Mouse (Mus musculus): ENCODE data around the gene Cnpy3.

Gene Cnpy3

DNA sequence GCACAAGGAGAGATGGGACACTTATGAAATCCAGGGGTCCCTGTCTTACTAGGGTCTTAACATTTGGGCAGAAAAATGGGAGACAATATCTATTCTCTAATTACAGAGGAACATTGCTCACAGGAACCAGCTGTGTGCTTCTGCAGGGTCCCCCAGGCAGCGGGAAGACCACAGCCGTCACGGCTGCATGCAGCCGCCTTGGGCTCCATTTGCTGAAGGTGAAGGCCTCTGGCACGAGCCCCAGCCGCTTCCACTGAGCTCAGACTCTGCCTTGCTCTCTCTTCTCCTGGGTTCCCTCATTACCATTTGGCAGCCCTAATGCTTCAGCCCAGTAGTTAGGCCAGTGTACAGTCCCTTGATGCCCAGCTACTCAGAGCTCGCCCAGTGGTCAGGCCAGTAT is 30.9 kb downstream of the Cnpy3 start:
- no peak for TF ChIP-seq NANOG (IDR thresholded peaks at IDR 0.05; ENCODE audit: borderline replicate concordance, low read length)
- TF ChIP-seq POU5F1 (IDR thresholded peaks at IDR 0.05; ENCODE audit: borderline replicate concordance, low read length): no peak
- no peak for TF ChIP-seq CTCF (conservative IDR thresholded peaks at IDR 0.05; ENCODE audit: low read length)

DNA sequence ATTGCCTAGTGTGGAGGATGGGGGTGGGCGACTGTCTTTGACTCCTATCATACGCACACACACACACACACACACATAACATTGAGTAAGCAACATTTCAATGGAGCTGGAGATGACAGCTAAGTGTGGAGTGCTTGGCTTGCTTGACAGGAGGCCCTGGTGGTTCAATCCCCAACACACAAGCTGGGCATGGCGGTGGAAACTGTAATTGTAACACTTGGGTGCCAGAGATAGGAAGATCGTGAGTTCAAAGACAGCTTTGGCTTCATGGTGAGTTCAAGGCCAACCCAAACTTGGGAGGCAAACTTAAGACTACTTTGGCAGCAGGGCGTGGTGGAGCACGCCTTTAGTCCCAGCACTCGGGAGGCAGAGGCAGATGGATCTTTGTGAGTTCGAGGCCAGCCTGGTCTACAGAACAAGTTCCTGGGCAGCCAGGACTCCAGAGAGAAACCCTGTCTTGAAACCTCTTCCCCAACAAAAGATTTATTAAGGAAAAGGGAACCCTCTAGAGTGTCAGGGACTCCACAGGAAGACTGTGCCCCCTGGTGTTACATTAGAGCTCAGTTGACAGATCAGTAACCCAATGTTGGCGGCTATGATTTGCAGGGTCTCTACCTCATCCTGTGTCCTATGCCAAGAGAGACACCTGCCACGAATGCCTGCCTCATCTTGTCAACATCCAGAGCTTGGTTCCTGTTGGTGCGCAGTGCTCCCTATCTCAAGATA is 37.1 kb downstream of the Cnpy3 start:
- no peak for TF ChIP-seq POU5F1 (IDR thresholded peaks at IDR 0.05; ENCODE audit: borderline replicate concordance, low read length)
- TF ChIP-seq CTCF (conservative IDR thresholded peaks at IDR 0.05; ENCODE audit: low read length): peak; percentile 61
- Histone ChIP-seq H3K4me1 (replicated peaks; ENCODE audit: low read depth, low read length) (peaks cover 39% of the 10 kb centered on the region), H3K4me3 (replicated peaks; ENCODE audit: low read length) (no peak overlapping the region), H3K36me3 (ENCODE audit: insufficient read depth, low read length) (peaks cover 38% of the 10 kb centered on the region), H3K9me3 (ENCODE audit: low read length) (no peaks in the 10 kb centered on the region), H3K27me3 (ENCODE audit: insufficient read depth, low read length) (no peaks in the 10 kb centered on the region)

More for the DNA sequence above, 30.9 kb downstream of the Cnpy3 start:
- peaks cover 31% of the 10 kb centered on the region for H3K4me1 ChIP-seq (replicated peaks; ENCODE audit: low read depth, low read length)
- H3K4me3 ChIP-seq (replicated peaks; ENCODE audit: low read length): no peak overlapping the region
- peaks cover 42% of the 10 kb centered on the region for H3K36me3 ChIP-seq (ENCODE audit: insufficient read depth, low read length)
- no peaks in the 10 kb centered on the region for H3K27me3 ChIP-seq (ENCODE audit: insufficient read depth, low read length)
- no peaks in the 10 kb centered on the region for H3K9me3 ChIP-seq (ENCODE audit: low read length)

DNA sequence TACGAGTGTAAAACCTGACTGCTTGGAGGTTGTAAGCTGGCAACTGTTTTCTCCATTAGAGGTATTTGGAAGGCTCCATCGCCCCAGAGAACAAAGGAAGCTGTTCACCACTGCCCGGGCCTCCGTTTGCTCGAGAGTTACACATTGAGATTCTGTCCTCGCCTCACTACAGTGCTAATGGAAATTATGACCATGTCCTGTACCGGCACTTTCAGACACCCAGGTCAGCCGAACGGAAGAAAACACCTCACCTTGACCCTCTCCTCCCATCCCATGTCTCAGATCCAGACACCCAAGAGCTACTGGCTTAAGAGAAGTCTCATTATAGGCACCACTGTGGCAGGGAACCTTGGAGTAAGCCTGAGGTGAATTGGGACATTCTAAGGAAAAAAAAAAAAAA is 38.2 kb downstream of the Cnpy3 start:
- Histone ChIP-seq H3K4me1 (replicated peaks; ENCODE audit: low read depth, low read length) (peaks cover 37% of the 10 kb centered on the region), H3K36me3 (ENCODE audit: insufficient read depth, low read length) (peaks cover 38% of the 10 kb centered on the region), H3K9me3 (ENCODE audit: low read length) (no peaks in the 10 kb centered on the region), H3K4me3 (replicated peaks; ENCODE audit: low read length) (no peak overlapping the region), H3K27me3 (ENCODE audit: insufficient read depth, low read length) (no peaks in the 10 kb centered on the region)
- TF ChIP-seq POU5F1 (IDR thresholded peaks at IDR 0.05; ENCODE audit: borderline replicate concordance, low read length) (no peak), NANOG (IDR thresholded peaks at IDR 0.05; ENCODE audit: borderline replicate concordance, low read length) (no peak), CTCF (conservative IDR thresholded peaks at IDR 0.05; ENCODE audit: low read length) (no peak)

DNA sequence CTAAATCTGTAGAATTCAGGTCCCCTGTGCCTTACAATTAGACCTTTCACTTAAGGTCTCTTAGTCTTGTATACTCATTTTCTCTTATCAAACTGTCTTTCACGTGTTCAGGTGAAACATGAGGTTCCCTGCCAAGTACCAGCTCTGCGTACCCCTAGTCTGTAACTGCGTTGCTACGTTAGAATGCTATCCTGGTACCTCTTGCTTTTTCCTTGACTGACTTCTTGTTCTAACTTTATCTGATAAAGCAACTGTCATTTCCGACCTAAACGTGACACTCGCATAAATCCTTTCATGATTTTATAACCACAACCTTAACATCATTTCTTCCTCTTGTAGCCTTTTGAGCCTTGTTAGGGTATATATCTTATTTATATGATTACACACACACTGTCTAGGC is 39.6 kb downstream of the Cnpy3 start:
- TF ChIP-seq NANOG (IDR thresholded peaks at IDR 0.05; ENCODE audit: borderline replicate concordance, low read length): no peak
- no peak for TF ChIP-seq CTCF (conservative IDR thresholded peaks at IDR 0.05; ENCODE audit: low read length)
- TF ChIP-seq POU5F1 (IDR thresholded peaks at IDR 0.05; ENCODE audit: borderline replicate concordance, low read length): no peak
- H3K27me3 ChIP-seq (ENCODE audit: insufficient read depth, low read length): no peaks in the 10 kb centered on the region
- H3K4me3 ChIP-seq (replicated peaks; ENCODE audit: low read length): peak overlapping the region; percentile 98
- H3K9me3 ChIP-seq (ENCODE audit: low read length): no peaks in the 10 kb centered on the region
- peaks cover 38% of the 10 kb centered on the region for H3K36me3 ChIP-seq (ENCODE audit: insufficient read depth, low read length)
- peaks cover 39% of the 10 kb centered on the region for H3K4me1 ChIP-seq (replicated peaks; ENCODE audit: low read depth, low read length)

DNA sequence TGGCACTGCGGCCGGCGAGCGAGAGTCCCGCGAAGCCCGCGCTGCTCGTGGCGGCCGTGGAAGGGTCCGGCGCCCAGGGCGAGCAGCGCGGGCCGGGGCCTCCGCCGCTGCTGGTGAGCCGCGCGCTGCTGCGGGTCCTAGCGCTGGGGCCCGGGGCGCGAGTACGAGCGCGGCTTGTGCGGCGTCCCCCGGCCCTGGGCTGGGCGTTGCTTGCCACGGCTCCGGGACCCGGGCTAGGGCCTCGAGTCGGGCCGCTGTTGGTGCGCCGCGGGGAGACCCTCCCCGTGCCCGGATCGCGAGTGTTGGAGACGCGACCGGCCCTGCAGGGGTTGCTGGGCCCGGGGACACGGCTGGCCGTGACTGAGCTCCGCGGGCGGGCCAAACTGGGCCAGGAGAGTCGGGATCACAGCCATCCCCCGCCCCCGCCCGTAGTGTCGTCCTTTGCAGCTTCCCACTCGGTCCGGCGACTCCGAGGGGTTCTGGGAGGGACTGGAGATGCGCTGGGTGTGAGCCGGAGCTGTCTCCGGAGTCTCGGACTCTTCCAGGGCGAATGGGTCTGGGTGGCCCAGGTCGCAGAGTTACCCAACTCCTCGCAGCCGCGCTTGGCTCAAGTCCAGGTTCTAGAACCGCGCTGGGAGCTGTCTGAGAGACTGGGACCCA is 40.3 kb downstream of the Cnpy3 start:
- no peaks in the 10 kb centered on the region for H3K9me3 ChIP-seq (ENCODE audit: low read length)
- no peak for TF ChIP-seq POU5F1 (IDR thresholded peaks at IDR 0.05; ENCODE audit: borderline replicate concordance, low read length)
- peaks cover 34% of the 10 kb centered on the region for H3K36me3 ChIP-seq (ENCODE audit: insufficient read depth, low read length)
- H3K4me1 ChIP-seq (replicated peaks; ENCODE audit: low read depth, low read length): peaks cover 39% of the 10 kb centered on the region
- peak overlapping the region; percentile 98 for H3K4me3 ChIP-seq (replicated peaks; ENCODE audit: low read length)
- peaks cover 5% of the 10 kb centered on the region; the same call in 1 of the 2 replicates for H3K27me3 ChIP-seq (ENCODE audit: insufficient read depth, low read length)

DNA sequence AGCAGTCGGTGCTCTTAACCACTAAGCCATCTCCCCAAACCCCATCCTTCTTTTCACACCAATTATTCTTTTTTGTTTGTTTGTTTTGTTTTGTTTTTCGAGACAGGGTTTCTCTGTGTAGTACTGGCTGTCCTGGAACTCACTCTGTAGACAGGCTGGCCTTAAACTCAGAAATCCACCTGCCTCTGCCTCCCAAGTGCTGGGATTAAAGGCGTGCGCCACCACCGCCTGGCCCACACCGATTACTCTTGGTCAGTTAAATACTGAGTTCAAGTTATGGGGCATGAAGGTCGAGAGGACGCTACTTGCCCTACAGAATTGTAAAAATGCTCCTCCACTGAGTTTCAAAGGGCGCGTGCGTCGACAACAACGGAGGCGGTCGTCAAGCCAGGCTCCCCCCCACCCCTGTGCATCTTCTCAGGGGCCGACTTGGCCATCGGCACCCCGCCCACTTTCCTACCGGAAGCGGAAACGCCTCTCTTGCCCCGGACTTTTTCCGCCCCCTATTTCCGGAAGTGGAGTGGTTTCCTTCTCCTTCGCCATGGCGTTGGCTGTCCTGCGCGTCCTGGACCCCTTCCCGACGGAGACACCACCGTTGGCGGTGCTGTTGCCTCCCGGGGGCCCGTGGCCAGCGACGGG is 40.9 kb downstream of the Cnpy3 start, which contains the start of gene Pex6:
TSS of gene Pex6 (plus strand) at position 505 of the 639 bp plus-strand sequence.
- peak within 1 kb of the TSS; percentile 98 for H3K4me3 ChIP-seq (replicated peaks; ENCODE audit: low read length)
- no peak for TF ChIP-seq NANOG (IDR thresholded peaks at IDR 0.05; ENCODE audit: borderline replicate concordance, low read length)
- no peak for TF ChIP-seq POU5F1 (IDR thresholded peaks at IDR 0.05; ENCODE audit: borderline replicate concordance, low read length)
- TF ChIP-seq CTCF (conservative IDR thresholded peaks at IDR 0.05; ENCODE audit: low read length): no peak
- H3K9me3 ChIP-seq (ENCODE audit: low read length): no peaks in the 10 kb centered on the region
- H3K4me1 ChIP-seq (replicated peaks; ENCODE audit: low read depth, low read length): peaks cover 44% of the 10 kb centered on the region
- H3K27me3 ChIP-seq (ENCODE audit: insufficient read depth, low read length): peaks cover 10% of the 10 kb centered on the region; the same call in 1 of the 2 replicates
- peaks cover 28% of the 10 kb centered on the region for H3K36me3 ChIP-seq (ENCODE audit: insufficient read depth, low read length)

DNA sequence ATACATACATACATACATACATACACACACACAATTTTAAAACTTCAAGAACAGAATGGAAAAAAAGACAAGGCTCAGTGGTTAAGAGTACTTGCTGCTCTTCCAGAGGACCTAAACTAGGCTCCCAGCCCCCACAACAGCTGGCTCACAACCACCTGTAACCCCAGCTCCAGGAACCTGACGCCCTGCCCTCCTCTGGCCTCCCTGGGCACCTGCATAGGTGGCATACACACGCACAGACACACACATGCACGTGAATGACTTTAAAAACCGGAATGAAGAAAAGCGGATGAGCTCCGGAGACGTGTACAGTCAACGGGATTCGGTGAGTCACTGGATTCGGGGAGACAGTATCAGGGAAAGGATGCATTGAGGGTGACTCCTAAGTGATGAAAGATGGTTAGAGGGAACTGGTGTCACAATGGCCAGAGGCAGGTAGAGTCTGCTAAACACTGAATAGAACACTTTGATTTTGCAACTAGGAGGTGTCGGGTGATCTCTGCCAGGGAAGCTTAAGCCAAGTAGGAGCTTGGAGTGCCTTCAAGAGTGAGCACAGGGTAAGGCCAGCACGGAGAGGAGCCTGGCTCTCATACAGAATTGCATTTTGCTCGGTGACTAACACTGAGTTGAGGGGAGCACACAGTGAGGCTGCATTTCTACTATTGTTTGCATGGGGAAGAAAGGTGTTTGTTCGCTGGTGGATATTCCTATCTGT is 45.5 kb downstream of the Cnpy3 start:
- H3K4me1 ChIP-seq (replicated peaks; ENCODE audit: low read depth, low read length): peaks cover 44% of the 10 kb centered on the region
- H3K4me3 ChIP-seq (replicated peaks; ENCODE audit: low read length): no peak overlapping the region
- no peaks in the 10 kb centered on the region for H3K9me3 ChIP-seq (ENCODE audit: low read length)
- H3K36me3 ChIP-seq (ENCODE audit: insufficient read depth, low read length): peaks cover 17% of the 10 kb centered on the region
- peaks cover 10% of the 10 kb centered on the region; the same call in 1 of the 2 replicates for H3K27me3 ChIP-seq (ENCODE audit: insufficient read depth, low read length)
- TF ChIP-seq CTCF (conservative IDR thresholded peaks at IDR 0.05; ENCODE audit: low read length): no peak

All from E14TG2a.4 (cell line).